Comparison of ENCODE assay signal across 23 mouse cellular contexts in the genomic region with DNA sequence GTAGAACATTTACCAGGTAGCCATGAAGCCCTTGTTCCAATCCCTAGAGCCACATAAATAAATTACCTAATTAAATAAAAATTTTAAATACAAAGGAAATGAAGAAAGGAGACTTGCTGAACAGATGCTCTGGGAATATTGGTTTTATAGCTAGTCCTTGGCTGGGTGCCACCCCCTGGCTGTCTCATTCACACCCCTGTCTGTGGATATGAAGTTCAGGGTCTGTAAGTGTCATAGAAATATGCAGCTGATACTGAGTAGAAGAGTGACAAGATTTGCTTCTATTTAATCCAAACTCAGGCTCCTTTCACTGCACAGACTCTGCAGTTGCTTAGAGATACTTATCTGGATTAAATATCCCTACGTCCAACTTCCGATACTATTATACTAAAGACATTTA.
DNase-seq lines count a peak whose midpoint lies in the region; ATAC-seq and TF ChIP-seq lines count a peak whose summit lies in the region.
"Had no signal": no experiment of that assay in that cellular context is flagged by ENCODE, and none has a peak within 500 bp of the region (broad histone marks: within the 10 kb centered on the region; RNA-seq: fewer than 3 reads in every experiment).

No protein-coding gene starts in this region.

- no peak overlapping the region for H3K4me3 ChIP-seq in heart, postnatal 0 days (ENCODE audit: low read depth, low read length)
- H3K4me3 ChIP-seq in heart, embryonic 10.5 days: no peak overlapping the region
- H3K4me3 ChIP-seq in liver, embryonic 11.5 days (ENCODE audit: low read depth, low read length): no peak overlapping the region
- H3K4me3 ChIP-seq: erythroblast, embryonic 14.5 days; limb, embryonic 12.5 days; liver, embryonic 13.5 days; lung, embryonic 15.5 days; midbrain, embryonic 10.5 days had no signal

- no peak overlapping the region for H3K4me2 ChIP-seq in heart, postnatal 0 days (ENCODE audit: low read depth, low read length)
- no peak overlapping the region for H3K4me2 ChIP-seq in liver, embryonic 11.5 days
- H3K4me2 ChIP-seq: limb, embryonic 12.5 days; liver, embryonic 13.5 days; lung, embryonic 15.5 days had no signal

- intact Hi-C loops in left cerebral cortex, postnatal 4 days (cut with DNase I): no loop called here

- H3K27ac ChIP-seq in heart, postnatal 0 days (ENCODE audit: low read depth): no peak overlapping the region
- H3K27ac ChIP-seq in heart, embryonic 10.5 days: no peak overlapping the region
- no peak overlapping the region for H3K27ac ChIP-seq in liver, embryonic 11.5 days (ENCODE audit: low read depth, low read length)
- H3K27ac ChIP-seq: limb, embryonic 12.5 days; liver, embryonic 13.5 days; lung, embryonic 15.5 days; macrophage; midbrain, embryonic 10.5 days had no signal

- H3K27me3 ChIP-seq in heart, postnatal 0 days (ENCODE audit: control insufficient read depth, insufficient read depth, low read length): no peaks in the 10 kb centered on the region
- H3K27me3 ChIP-seq in heart, embryonic 10.5 days (ENCODE audit: insufficient read depth, poor library complexity, severe bottlenecking): no peaks in the 10 kb centered on the region
- H3K27me3 ChIP-seq in liver, embryonic 11.5 days (replicated peaks; ENCODE audit: control insufficient read depth, insufficient read depth, low read length): no peaks in the 10 kb centered on the region
- H3K27me3 ChIP-seq: limb, embryonic 12.5 days; liver, embryonic 13.5 days; lung, embryonic 15.5 days had no signal

- DNase-seq in cerebellum, postnatal 14 days: peak; percentile 10 to 23
- DNase-seq in cerebellum, adult 8-10 months: no peak
- DNase-seq in heart, postnatal 0 days (ENCODE audit: low spot score): peak; percentile 7
- DNase-seq in heart, embryonic 10.5 days (ENCODE audit: low spot score): no peak
- peak; percentile 58 for DNase-seq in left cerebral cortex, postnatal 4 days
- no peak for DNase-seq in left cerebral cortex, adult 8-10 months (ENCODE audit: low spot score in 2 of 2)
- DNase-seq in brain, adult 2 months (ENCODE audit: low read depth, low spot score): peak; percentile 9
- DNase-seq in liver, embryonic 11.5 days (ENCODE audit: low spot score): no peak
- DNase-seq: adrenal gland, postnatal 10 days; cerebellum, adult 11-12 months; gastrocnemius, postnatal 10 days; heart, adult 11 months; kidney, adult 2 months; kidney, postnatal 36 days; liver, embryonic 13.5 days; thymus, adult 2 months had no signal

- WGBS in heart, postnatal 0 days: 51% methylated on average over 2 of the region's 2 CpGs
- WGBS in heart, embryonic 10.5 days: 93% methylated on average over 2 of the region's 2 CpGs
- WGBS in liver, embryonic 11.5 days: 93% methylated on average over 2 of the region's 2 CpGs

- H3K9me3 ChIP-seq in heart, postnatal 0 days (replicated peaks; ENCODE audit: control insufficient read depth, low read length): no peaks in the 10 kb centered on the region
- H3K9me3 ChIP-seq in heart, embryonic 10.5 days: no peaks in the 10 kb centered on the region
- no peaks in the 10 kb centered on the region for H3K9me3 ChIP-seq in liver, embryonic 11.5 days (ENCODE audit: control insufficient read depth, low read length)
- H3K9me3 ChIP-seq: limb, embryonic 12.5 days; liver, embryonic 13.5 days; lung, embryonic 15.5 days; midbrain, embryonic 10.5 days had no signal

- no peak for ATAC-seq in heart, postnatal 0 days (ENCODE audit: insufficient read depth, low read depth)
- no peak for ATAC-seq in liver, embryonic 11.5 days (replicated peaks; ENCODE audit: low FRiP score)
- ATAC-seq: activated CD4-positive, CD25-positive, alpha-beta regulatory T cell, adult 4 months; CD4-positive, CD25-positive, alpha-beta regulatory T cell, adult 4 months had no signal

- TF ChIP-seq EP300 in heart, postnatal 0 days (IDR thresholded peaks at IDR 0.05; ENCODE audit: low read depth): no peak

- H3K4me1 ChIP-seq in heart, postnatal 0 days (ENCODE audit: control insufficient read depth, insufficient read depth): no peaks in the 10 kb centered on the region
- no peaks in the 10 kb centered on the region for H3K4me1 ChIP-seq in heart, embryonic 10.5 days
- H3K4me1 ChIP-seq in liver, embryonic 11.5 days (replicated peaks; ENCODE audit: control insufficient read depth, insufficient read depth, low read length): no peaks in the 10 kb centered on the region
- H3K4me1 ChIP-seq: limb, embryonic 12.5 days; liver, embryonic 13.5 days; lung, embryonic 15.5 days; midbrain, embryonic 10.5 days had no signal

- no peak overlapping the region for H3K9ac ChIP-seq in heart, postnatal 0 days (replicated peaks; ENCODE audit: low read depth, low read length)
- no peak overlapping the region for H3K9ac ChIP-seq in liver, embryonic 11.5 days (ENCODE audit: low read depth, low read length)
- H3K9ac ChIP-seq: limb, embryonic 12.5 days; liver, embryonic 13.5 days; lung, embryonic 15.5 days had no signal

- TF ChIP-seq CTCF in heart, postnatal 0 days (IDR thresholded peaks at IDR 0.05; ENCODE audit: low read depth): no peak

- H3K36me3 ChIP-seq in heart, postnatal 0 days (replicated peaks; ENCODE audit: control insufficient read depth, insufficient read depth, low read length): no peaks in the 10 kb centered on the region
- H3K36me3 ChIP-seq in heart, embryonic 10.5 days: no peaks in the 10 kb centered on the region
- no peaks in the 10 kb centered on the region for H3K36me3 ChIP-seq in liver, embryonic 11.5 days (ENCODE audit: control insufficient read depth, insufficient read depth, low read length)
- H3K36me3 ChIP-seq: limb, embryonic 12.5 days; liver, embryonic 13.5 days; lung, embryonic 15.5 days; midbrain, embryonic 10.5 days had no signal

Comparison
In these comparisons a context has a peak if more than half of its experiments do, and no peak if none do; other contexts are left out.
1. DNase-seq: peak in cerebellum, postnatal 14 days (2 of 2), heart, postnatal 0 days (single experiment), left cerebral cortex, postnatal 4 days (single experiment) and brain, adult 2 months (single experiment); none in cerebellum, adult 8-10 months (single experiment), heart, embryonic 10.5 days (single experiment), left cerebral cortex, adult 8-10 months (0 of 2) and liver, embryonic 11.5 days (single experiment).